Mouse (Mus musculus): Measurements from ENCODE around the gene Eps8l3.

DNA sequence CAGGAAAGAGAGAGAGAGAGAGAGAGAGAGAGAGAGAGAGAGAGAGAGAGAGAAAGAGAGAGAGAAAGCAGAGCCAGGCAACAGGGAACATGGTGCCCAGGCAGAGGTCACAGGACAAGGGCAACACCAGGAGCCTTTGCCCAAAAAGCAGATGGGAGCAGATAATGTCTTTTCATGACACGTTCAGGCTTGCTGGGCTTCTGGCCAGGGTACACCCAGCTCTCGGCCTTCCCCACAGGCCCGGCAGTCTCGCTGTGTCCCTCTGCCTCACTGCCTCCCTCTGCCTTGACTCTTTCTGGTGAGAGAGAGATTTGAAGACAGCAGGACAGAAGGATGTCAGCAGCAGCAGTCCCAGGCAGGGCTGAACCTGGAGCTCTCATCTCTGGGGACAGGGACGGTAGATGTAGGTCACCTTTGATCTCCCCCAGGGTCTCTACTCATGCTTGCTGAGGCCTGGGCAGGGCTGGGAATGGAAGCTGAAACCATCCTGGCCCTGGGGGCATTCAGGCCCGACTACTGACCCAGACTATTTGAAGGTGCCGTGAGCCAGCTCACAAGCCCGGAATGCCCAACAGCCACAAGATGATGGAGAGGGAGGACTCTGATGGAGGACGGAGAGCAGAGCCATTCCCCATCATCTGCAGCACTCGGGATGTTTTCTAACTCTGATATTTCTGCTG is 45.0 kb upstream of the Eps8l3 start:
- no peak for TF ChIP-seq CTCF (IDR thresholded peaks at IDR 0.05; ENCODE audit: insufficient read depth, low read length)
- TF ChIP-seq POLR2A (IDR thresholded peaks at IDR 0.05; ENCODE audit: borderline replicate concordance, extremely low read depth, low read depth, low read length): no peak
